Mouse (Mus musculus) limb, embryonic 15.5 days (tissue): ENCODE results near the gene Col23a1. TPM values are rescaled to one million over a fixed set of nuclear protein-coding genes. Genes with fewer than 3 reads are reported as not detected.

Source experiments
- ATAC-seq: fragments of 200-750 bp; cut with Nextera tagmentation; 2 replicates; pipeline ENCODE4 v1.8.0; 2017; ENCODE audit warnings: low read depth, moderate TSS enrichment; ENCODE audit not compliant: insufficient number of reproducible peaks, low FRiP score, low TSS enrichment
- H3K27ac ChIP-seq: fragments of 300-500 bp; sonication (generic); 2 replicates; pipeline ENCODE4 v1.5.1; 2015; ENCODE audit warnings: moderate library complexity, mild to moderate bottlenecking, inconsistent platforms
- H3K27me3 ChIP-seq: fragments of 300-500 bp; sonication (generic); 2 replicates; pipeline ENCODE4 v1.6.1; 2015; ENCODE audit warnings: inconsistent platforms
- H3K36me3 ChIP-seq: fragments of 300-500 bp; sonication (generic); 2 replicates; pipeline ENCODE4 v1.6.1; 2015; ENCODE audit warnings: inconsistent platforms
- H3K4me1 ChIP-seq: fragments of 300-500 bp; sonication (generic); 2 replicates; pipeline ENCODE4 v1.6.1; 2015; ENCODE audit warnings: inconsistent platforms
- H3K4me2 ChIP-seq: fragments of 300-500 bp; sonication (generic); 2 replicates; pipeline ENCODE4 v1.6.1; 2015; ENCODE audit warnings: mild to moderate bottlenecking, inconsistent platforms
- H3K4me3 ChIP-seq: fragments of 300-500 bp; sonication (generic); 2 replicates; pipeline ENCODE4 v1.5.1; 2015; ENCODE audit warnings: mild to moderate bottlenecking, inconsistent platforms
- H3K9ac ChIP-seq: fragments of 300-500 bp; sonication (generic); 2 replicates; pipeline ENCODE4 v1.6.1; 2015; ENCODE audit warnings: inconsistent platforms
- H3K9me3 ChIP-seq: fragments of 300-500 bp; sonication (generic); 2 replicates; pipeline ENCODE4 v1.6.1; 2016; ENCODE audit warnings: inconsistent platforms
- WGBS: fragments of 180-500 bp; shearing (Covaris S2); methylation state at CpG from one replicate; pipeline ENCODE4 v1.1.7; 2015; 5-methylcytosine and 5-hydroxymethylcytosine counted together
- polyA plus RNA-seq: library from polyadenylated mRNA; unstranded; fragments of >200 nt; fragmentation: Nextera tagmentation; extraction: Ambion mirVana; gene quantifications from 2 replicates; pipeline ENCODE4 v1.2.1, GENCODE M21; 2015

The Col23a1 gene
- polyA plus RNA-seq, 1 experiment from 2014 or later = 23.6 TPM

DNA sequence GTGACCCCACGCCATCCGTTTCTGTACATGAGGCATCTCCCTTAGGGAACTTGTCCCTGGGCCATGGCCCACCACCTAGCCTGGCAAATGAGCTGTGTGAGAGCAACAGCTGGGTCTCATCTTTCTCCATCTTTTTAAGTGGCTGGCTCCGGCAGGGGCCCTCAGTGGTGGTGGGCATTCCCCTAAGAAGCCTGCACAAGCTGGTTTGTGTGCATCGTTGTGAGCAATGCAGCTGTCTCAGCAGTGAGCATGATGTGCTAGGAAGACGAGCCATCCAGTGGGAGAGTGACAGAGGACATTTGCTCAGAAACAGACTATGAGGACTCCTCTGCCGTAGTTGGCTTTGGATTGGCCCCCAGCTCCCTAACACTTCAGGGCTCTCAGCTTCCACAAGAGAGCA lies 179.0 kb downstream of the Col23a1 start:
- Histone ChIP-seq H3K27me3 (no peaks in the 10 kb centered on the region), H3K9me3 (no peaks in the 10 kb centered on the region), H3K9ac (no peak overlapping the region), H3K36me3 (no peaks in the 10 kb centered on the region), H3K27ac (0 out of 2 replicates have a peak overlapping the region, but pooled peaks have one; percentile 34), H3K4me3 (no peak overlapping the region), H3K4me1 (peaks cover 32% of the 10 kb centered on the region), H3K4me2 (no peak overlapping the region; the same call in 1 of the 2 replicates)
- ATAC-seq = no peak
- 41% methylated on average over 6 of the region's 6 CpGs for WGBS

- Histone ChIP-seq H3K27me3 (no peaks in the 10 kb centered on the region), H3K9ac (no peak overlapping the region), H3K36me3 (no peaks in the 10 kb centered on the region), H3K4me1 (peaks cover 32% of the 10 kb centered on the region), H3K4me2 (peak overlapping the region; percentile 28), H3K27ac (peak overlapping the region; percentile 34; the same call in 1 of the 2 replicates), H3K9me3 (no peaks in the 10 kb centered on the region), H3K4me3 (no peak overlapping the region)
- peak; percentile 46 for ATAC-seq
- WGBS = 20% methylated on average over 13 of the region's 13 CpGs
Measured at GRCm38 (mm10) chr11:51469341-51469831, 179.7 kb downstream of the Col23a1 start.

DNA sequence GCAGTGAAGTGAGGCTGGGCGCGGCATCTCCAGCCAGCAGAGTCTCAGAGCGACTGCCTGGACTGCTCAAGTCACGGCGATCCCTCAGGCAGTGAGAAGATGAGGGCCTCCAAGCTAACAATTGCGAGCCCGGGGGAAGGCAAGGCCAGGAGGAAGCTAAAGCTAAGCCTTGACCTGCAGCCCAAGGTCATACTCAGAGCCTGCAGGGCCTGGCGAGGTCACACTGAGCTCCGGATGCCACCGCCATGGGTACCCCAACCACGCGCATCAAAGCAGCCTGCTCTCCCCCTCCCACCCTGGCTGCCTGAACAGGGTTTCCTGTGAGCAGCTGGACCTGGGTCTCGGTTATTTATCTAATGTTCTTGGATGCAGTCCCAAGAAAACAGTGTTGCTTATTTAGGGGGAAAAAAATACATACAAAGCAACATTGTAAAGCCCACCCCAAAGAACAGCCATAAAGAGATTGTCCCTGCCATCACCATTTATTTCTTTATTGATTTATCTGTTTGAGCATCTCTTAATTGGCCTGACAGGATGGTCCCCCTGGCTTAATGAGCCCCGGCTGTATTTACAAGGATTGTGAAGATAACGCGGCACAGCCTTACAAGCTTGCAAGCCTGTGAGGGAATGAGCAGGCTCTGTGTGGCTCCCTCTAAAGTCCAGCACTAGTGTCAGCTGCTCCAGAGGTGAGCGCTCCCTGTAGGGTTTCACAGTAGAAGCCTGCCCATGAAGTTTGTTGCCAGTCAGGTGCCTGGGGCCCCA lies 180.8 kb downstream of the Col23a1 start:
- H3K4me3 ChIP-seq = no peak overlapping the region
- H3K36me3 ChIP-seq = no peaks in the 10 kb centered on the region
- H3K9ac ChIP-seq = peak overlapping the region; percentile 14; the same call in 1 of the 2 replicates
- H3K27me3 ChIP-seq = no peaks in the 10 kb centered on the region
- H3K4me2 ChIP-seq = 0 out of 2 replicates have a peak overlapping the region, but pooled peaks have one; percentile 5
- WGBS = 30% methylated on average over 17 of the region's 17 CpGs
- peaks cover 32% of the 10 kb centered on the region for H3K4me1 ChIP-seq
- H3K27ac ChIP-seq = no peak overlapping the region
- no peak for ATAC-seq
- H3K9me3 ChIP-seq = no peaks in the 10 kb centered on the region

DNA sequence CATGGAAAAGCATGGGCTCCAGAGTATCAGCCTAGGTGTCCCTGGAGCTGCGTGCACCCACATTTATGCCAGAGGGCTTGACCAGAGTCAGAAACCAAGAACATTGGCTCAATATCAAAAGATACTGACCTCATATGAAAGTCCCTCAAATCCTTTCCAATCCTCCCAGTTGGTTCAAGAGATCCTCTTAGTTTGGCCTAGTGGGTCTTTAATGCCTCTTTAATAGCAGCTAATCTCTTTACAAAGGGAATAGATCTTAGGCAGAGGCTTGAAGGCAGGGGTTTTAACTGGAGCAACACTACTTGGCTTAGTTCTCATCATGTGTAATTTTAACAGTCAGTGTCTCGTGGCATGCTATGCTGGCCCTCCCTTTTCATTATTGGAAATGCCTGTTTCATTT lies 184.0 kb downstream of the Col23a1 start:
- no peaks in the 10 kb centered on the region for H3K9me3 ChIP-seq
- ATAC-seq = no peak
- H3K27me3 ChIP-seq = no peaks in the 10 kb centered on the region
- no peaks in the 10 kb centered on the region for H3K36me3 ChIP-seq
- no peak overlapping the region for H3K9ac ChIP-seq
- WGBS = 75% methylated on average over 2 of the region's 2 CpGs
- no peak overlapping the region for H3K4me3 ChIP-seq
- H3K27ac ChIP-seq = no peak overlapping the region
- H3K4me2 ChIP-seq = no peak overlapping the region
- peaks cover 28% of the 10 kb centered on the region for H3K4me1 ChIP-seq

- H3K27me3 ChIP-seq = no peaks in the 10 kb centered on the region
- ATAC-seq = no peak
- no peaks in the 10 kb centered on the region; the same call in 1 of the 2 replicates for H3K4me1 ChIP-seq
- H3K27ac ChIP-seq = no peak overlapping the region
- 62% methylated on average over 4 of the region's 4 CpGs for WGBS
- H3K4me3 ChIP-seq = no peak overlapping the region
- no peak overlapping the region for H3K9ac ChIP-seq
- no peaks in the 10 kb centered on the region for H3K36me3 ChIP-seq
- H3K9me3 ChIP-seq = no peaks in the 10 kb centered on the region
- no peak overlapping the region for H3K4me2 ChIP-seq
Measured at GRCm38 (mm10) chr11:51476543-51476942, 186.8 kb downstream of the Col23a1 start.

DNA sequence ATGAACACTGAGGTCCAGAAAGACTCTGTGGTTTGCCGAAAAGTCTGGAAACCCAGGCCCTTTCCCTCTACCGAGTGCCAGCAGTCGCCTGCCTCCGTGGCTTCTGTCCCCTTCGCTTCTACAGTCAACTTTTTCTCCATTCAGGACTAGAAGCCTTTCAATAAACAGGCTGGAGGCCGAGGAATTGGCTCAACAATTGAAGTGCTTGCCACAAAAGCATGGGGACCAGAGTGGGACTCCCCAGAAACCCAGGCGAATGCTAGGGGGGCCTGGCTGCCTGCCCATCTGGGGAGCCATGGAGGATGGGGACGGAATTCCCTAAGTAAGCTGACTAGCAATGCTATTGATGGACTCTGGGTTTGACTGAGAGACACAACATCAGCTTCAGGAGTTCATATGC lies 187.9 kb downstream of the Col23a1 start:
- Histone ChIP-seq H3K4me1 (no peaks in the 10 kb centered on the region; the same call in 1 of the 2 replicates), H3K27ac (no peak overlapping the region; the same call in 1 of the 2 replicates), H3K27me3 (no peaks in the 10 kb centered on the region), H3K4me2 (no peak overlapping the region), H3K4me3 (no peak overlapping the region), H3K36me3 (no peaks in the 10 kb centered on the region), H3K9me3 (no peaks in the 10 kb centered on the region), H3K9ac (no peak overlapping the region)
- WGBS = 59% methylated on average over 8 of the region's 8 CpGs
- no peak for ATAC-seq

GRCm38 (mm10) chr11:51482251-51482650 lies 192.5 kb downstream of the Col23a1 start:
- H3K4me1 ChIP-seq = peaks cover 17% of the 10 kb centered on the region
- ATAC-seq = no peak
- H3K9me3 ChIP-seq = no peaks in the 10 kb centered on the region
- WGBS = 26% methylated on average over 3 of the region's 3 CpGs
- H3K27ac ChIP-seq = no peak overlapping the region
- H3K4me3 ChIP-seq = no peak overlapping the region
- no peaks in the 10 kb centered on the region for H3K36me3 ChIP-seq
- no peak overlapping the region for H3K9ac ChIP-seq
- H3K27me3 ChIP-seq = no peaks in the 10 kb centered on the region
- no peak overlapping the region for H3K4me2 ChIP-seq

GRCm38 (mm10) chr11:51485051-51485521 lies 195.4 kb downstream of the Col23a1 start:
- H3K4me3 ChIP-seq = no peak overlapping the region
- WGBS = 36% methylated on average over 8 of the region's 8 CpGs
- no peak for ATAC-seq
- H3K27me3 ChIP-seq = no peaks in the 10 kb centered on the region
- no peak overlapping the region for H3K9ac ChIP-seq
- peak overlapping the region; percentile 44; the same call in 1 of the 2 replicates for H3K27ac ChIP-seq
- H3K9me3 ChIP-seq = no peaks in the 10 kb centered on the region
- H3K4me2 ChIP-seq = no peak overlapping the region
- H3K4me1 ChIP-seq = peaks cover 25% of the 10 kb centered on the region
- H3K36me3 ChIP-seq = no peaks in the 10 kb centered on the region

- Histone ChIP-seq H3K27me3 (no peaks in the 10 kb centered on the region), H3K27ac (peak overlapping the region; percentile 44), H3K4me1 (peaks cover 25% of the 10 kb centered on the region), H3K9ac (no peak overlapping the region), H3K4me3 (no peak overlapping the region), H3K36me3 (no peaks in the 10 kb centered on the region), H3K9me3 (no peaks in the 10 kb centered on the region), H3K4me2 (no peak overlapping the region)
- WGBS = 58% methylated on average over 10 of the region's 10 CpGs
- no peak for ATAC-seq
Measured at GRCm38 (mm10) chr11:51485775-51486464, 196.2 kb downstream of the Col23a1 start.

DNA sequence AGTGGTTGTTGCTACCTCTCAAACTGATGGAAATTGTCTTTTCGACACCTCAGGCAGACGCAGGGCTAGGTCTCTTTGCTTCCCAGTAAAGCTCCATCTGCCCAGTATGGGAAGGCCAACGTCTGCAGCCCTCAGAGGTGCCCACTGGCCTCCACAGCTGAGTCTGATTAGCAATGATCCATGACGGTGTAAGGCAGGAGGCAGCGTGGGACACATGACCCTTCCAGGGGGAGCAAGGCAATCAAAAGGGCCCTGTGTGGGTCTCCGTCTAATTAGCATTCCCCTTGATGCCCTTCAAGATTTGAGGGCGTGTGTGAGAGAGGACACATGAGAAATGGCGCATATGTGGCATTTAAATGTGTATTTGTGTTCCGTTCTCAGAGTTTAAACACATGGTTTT lies 199.1 kb downstream of the Col23a1 start:
- Histone ChIP-seq H3K4me1 (peaks cover 27% of the 10 kb centered on the region), H3K4me2 (no peak overlapping the region), H3K27me3 (no peaks in the 10 kb centered on the region), H3K9ac (no peak overlapping the region), H3K27ac (no peak overlapping the region), H3K4me3 (no peak overlapping the region), H3K9me3 (no peaks in the 10 kb centered on the region), H3K36me3 (no peaks in the 10 kb centered on the region)
- ATAC-seq = no peak
- WGBS = 37% methylated on average over 9 of the region's 9 CpGs

GRCm38 (mm10) chr11:51493421-51493820 lies 203.7 kb downstream of the Col23a1 start:
- H3K4me3 ChIP-seq = no peak overlapping the region
- no peaks in the 10 kb centered on the region for H3K9me3 ChIP-seq
- peaks cover 16% of the 10 kb centered on the region; the same call in 1 of the 2 replicates for H3K4me1 ChIP-seq
- no peak for ATAC-seq
- H3K36me3 ChIP-seq = no peaks in the 10 kb centered on the region
- H3K9ac ChIP-seq = no peak overlapping the region
- H3K27ac ChIP-seq = no peak overlapping the region
- 77% methylated on average over 4 of the region's 4 CpGs for WGBS
- H3K27me3 ChIP-seq = no peaks in the 10 kb centered on the region
- no peak overlapping the region for H3K4me2 ChIP-seq

GRCm38 (mm10) chr11:51494178-51494577 lies 204.5 kb downstream of the Col23a1 start:
- 19% methylated on average over 5 of the region's 5 CpGs for WGBS
- H3K4me2 ChIP-seq = no peak overlapping the region
- no peak overlapping the region for H3K27ac ChIP-seq
- no peak overlapping the region for H3K4me3 ChIP-seq
- no peaks in the 10 kb centered on the region for H3K9me3 ChIP-seq
- H3K27me3 ChIP-seq = no peaks in the 10 kb centered on the region
- H3K9ac ChIP-seq = no peak overlapping the region
- no peak for ATAC-seq
- H3K4me1 ChIP-seq = peaks cover 11% of the 10 kb centered on the region; the same call in 1 of the 2 replicates
- no peaks in the 10 kb centered on the region for H3K36me3 ChIP-seq
